Mouse (Mus musculus) mammary gland, adult 2 months (tissue): ENCODE data around the gene Olfr564. TPM values are rescaled to one million over a fixed set of nuclear protein-coding genes. Genes with fewer than 3 reads are reported as not detected.

Experiments used
- polyA plus RNA-seq: library from polyadenylated mRNA; depleted of rRNA; stranded (reverse); fragments of >200 nt; gene quantifications from 2 replicates; pipeline ENCODE4 v1.2.3, GENCODE M21; 2012; ENCODE audit warnings: low replicate concordance; rRNA removed

The Olfr564 gene
- not detected in 2 replicates for polyA plus RNA-seq

DNA sequence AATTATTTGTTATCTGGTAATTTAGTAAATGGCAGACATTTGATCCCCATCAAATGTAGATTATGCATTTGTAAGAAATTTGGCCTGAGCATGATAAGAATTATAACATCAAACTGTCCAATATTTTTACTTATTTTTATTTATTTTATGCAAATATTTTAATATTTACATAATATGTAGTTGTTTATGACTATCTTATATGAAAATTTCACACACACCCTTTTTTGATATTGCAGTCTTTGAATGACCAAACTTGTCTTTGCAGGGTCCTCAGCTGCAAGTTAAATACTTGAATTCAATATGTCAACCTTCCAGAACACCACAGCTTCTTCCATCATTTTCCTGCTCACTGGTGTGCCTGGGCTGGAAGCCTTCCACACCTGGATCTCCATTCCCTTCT, at the start of gene Olfr564:
TSS of gene Olfr564 (plus strand) at position 301 of the 400 bp plus-strand sequence.

DNA sequence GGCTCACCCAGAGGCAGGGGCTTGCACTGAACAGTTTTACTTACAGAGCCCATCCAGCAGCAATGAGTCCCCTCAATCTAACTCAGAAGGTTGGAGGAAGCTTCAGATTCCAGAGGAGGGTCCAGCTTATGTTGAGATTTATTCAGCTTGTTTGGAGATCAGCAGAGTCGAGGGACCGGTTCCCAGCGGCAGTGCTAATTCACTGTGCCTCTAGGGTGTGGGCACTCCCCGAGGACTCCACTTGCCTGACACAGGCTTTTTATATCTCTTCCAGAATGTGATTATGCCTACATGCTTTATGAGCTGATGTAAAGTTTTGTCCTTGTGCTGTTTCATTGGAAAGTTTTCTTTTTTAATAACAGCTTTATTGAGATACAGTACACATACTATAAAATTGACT, 44.0 kb upstream of the Olfr564 start, which contains the start of the genes Olfr560 and Olfr78:
TSS of gene Olfr560 (minus strand) at position 101 of the 400 bp plus-strand sequence.
TSS of gene Olfr78 (minus strand) at position 206 of the 400 bp plus-strand sequence.

DNA sequence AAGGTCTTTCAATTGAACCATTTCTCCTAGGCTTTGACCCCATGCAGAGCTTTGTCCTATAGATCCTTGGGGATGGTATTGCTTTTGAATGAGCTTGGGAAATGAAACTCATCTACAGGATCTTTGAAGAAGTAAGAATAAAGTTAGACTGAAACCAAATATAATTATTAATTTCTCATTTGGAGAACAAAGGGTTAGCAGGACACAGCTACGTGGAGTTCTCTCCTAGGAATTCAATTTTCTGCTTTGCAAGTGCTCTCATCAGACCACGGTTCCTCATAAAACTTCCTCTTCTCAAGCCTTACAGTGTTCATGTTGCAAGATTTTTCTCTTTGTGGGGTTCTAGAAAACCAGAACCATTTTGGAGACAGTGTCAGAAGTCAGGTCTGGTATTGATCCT, 32.4 kb upstream of the Olfr564 start, which contains the start of gene Olfr561:
TSS of gene Olfr561 (plus strand) at position 301 of the 400 bp plus-strand sequence.

Other genes with a start within 250 kb of the Olfr564 start
- gene Trim21, start 238.0 kb upstream of the Olfr564 start, polyA plus RNA-seq: 6.6 and 12.9 TPM in 2 replicates
- 0.78 and 0.91 TPM in 2 replicates for gene Olfr550, start 232.0 kb upstream of the Olfr564 start, polyA plus RNA-seq
- gene Olfr551, start 211.6 kb upstream of the Olfr564 start, polyA plus RNA-seq: not detected in 2 replicates
- not detected in 2 replicates for gene Olfr552, start 205.7 kb upstream of the Olfr564 start, polyA plus RNA-seq
- not detected in 2 replicates for gene Olfr553, start 185.3 kb upstream of the Olfr564 start, polyA plus RNA-seq
- gene Olfr554, start 165.0 kb upstream of the Olfr564 start, polyA plus RNA-seq: not detected in 2 replicates
- not detected in 2 replicates for gene Olfr555, start 144.7 kb upstream of the Olfr564 start, polyA plus RNA-seq
- gene Olfr556, start 138.6 kb upstream of the Olfr564 start, polyA plus RNA-seq: not detected in 2 replicates
- 23.8 and 50.9 TPM in 2 replicates for gene Trim68, start 116.2 kb upstream of the Olfr564 start, polyA plus RNA-seq
- not detected in 2 replicates for gene Olfr557, start 107.6 kb upstream of the Olfr564 start, polyA plus RNA-seq
- gene Olfr558, start 101.3 kb upstream of the Olfr564 start, polyA plus RNA-seq: 2.3 and 6.1 TPM in 2 replicates
- 0.33 TPM in 1 of 2 replicates, not detected in the other for gene Olfr33, start 84.4 kb upstream of the Olfr564 start, polyA plus RNA-seq
- not detected in 2 replicates for gene Olfr559, start 76.0 kb upstream of the Olfr564 start, polyA plus RNA-seq
- gene Olfr560, start 44.1 kb upstream of the Olfr564 start, polyA plus RNA-seq: 0.09 TPM in 1 of 2 replicates, not detected in the other
- 3.2 and 8.0 TPM in 2 replicates for gene Olfr78, start 44.0 kb upstream of the Olfr564 start, polyA plus RNA-seq
- gene Olfr561, start 32.3 kb upstream of the Olfr564 start, polyA plus RNA-seq: 0.11 TPM in 1 of 2 replicates, not detected in the other
- gene Olfr566, start 55.3 kb downstream of the Olfr564 start, polyA plus RNA-seq: not detected in 2 replicates
- gene Olfr568, start 73.6 kb downstream of the Olfr564 start, polyA plus RNA-seq: not detected in 2 replicates
- not detected in 2 replicates for gene Olfr569, start 87.4 kb downstream of the Olfr564 start, polyA plus RNA-seq
- not detected in 2 replicates for gene Olfr570, start 91.1 kb downstream of the Olfr564 start, polyA plus RNA-seq
- gene Olfr571, start 114.1 kb downstream of the Olfr564 start, polyA plus RNA-seq: not detected in 2 replicates
- not detected in 2 replicates for gene Olfr572, start 120.9 kb downstream of the Olfr564 start, polyA plus RNA-seq
- gene Olfr573-ps1, start 139.1 kb downstream of the Olfr564 start, polyA plus RNA-seq: not detected in 2 replicates
- gene Olfr574, start 145.0 kb downstream of the Olfr564 start, polyA plus RNA-seq: not detected in 2 replicates
- gene Olfr575, start 155.3 kb downstream of the Olfr564 start, polyA plus RNA-seq: not detected in 2 replicates
- not detected in 2 replicates for gene Olfr576, start 159.2 kb downstream of the Olfr564 start, polyA plus RNA-seq
- gene Olfr577, start 172.5 kb downstream of the Olfr564 start, polyA plus RNA-seq: not detected in 2 replicates
- gene Olfr578, start 185.8 kb downstream of the Olfr564 start, polyA plus RNA-seq: not detected in 2 replicates
- gene Olfr582, start 234.5 kb downstream of the Olfr564 start, polyA plus RNA-seq: not detected in 2 replicates
- not detected in 2 replicates for gene Olfr583, start 247.8 kb downstream of the Olfr564 start, polyA plus RNA-seq